ENCODE assay signal across 8 mouse cellular contexts in the genomic region with DNA sequence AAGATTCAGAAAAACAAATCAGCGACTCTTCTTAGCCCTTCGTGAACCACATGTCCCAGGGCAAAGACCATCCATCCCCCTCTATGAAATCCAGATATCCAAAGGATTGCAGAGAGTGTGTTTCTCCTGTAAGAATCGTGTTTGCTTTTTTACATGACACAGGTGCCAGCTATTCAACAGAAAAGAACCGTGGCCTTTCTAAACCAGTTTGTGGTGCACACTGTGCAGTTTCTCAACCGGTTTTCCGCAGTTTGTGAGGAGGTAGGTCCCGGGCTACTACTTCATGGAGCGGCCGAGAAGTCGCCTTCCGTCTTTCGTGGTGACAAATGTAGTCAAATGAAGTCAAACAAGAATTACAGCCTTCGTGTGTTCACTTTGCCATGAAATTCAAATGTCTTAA. TPM values are rescaled to one million over a fixed set of nuclear protein-coding genes. Genes with fewer than 3 reads are reported as not detected.
DNase-seq lines count a peak whose midpoint lies in the region; ATAC-seq lines count a peak whose summit lies in the region.

No protein-coding gene starts in this region.

- H3K27ac ChIP-seq in liver, embryonic 13.5 days = no peak overlapping the region

- peak; percentile 8 for DNase-seq in thymus, postnatal 25 days
- DNase-seq in thymus, postnatal 4 days = no peak
- no peak for DNase-seq in liver, embryonic 13.5 days
- no peak for DNase-seq in embryo, embryonic 11 days
- DNase-seq in layer of hippocampus, adult 9-10 months (ENCODE audit: low spot score) = no peak
- no peak for DNase-seq in gastrocnemius, postnatal 25 days

- H3K9me3 ChIP-seq in erythroblast, embryonic 14.5 days (ENCODE audit: control insufficient read depth, low read length) = no peaks in the 10 kb centered on the region
- H3K9me3 ChIP-seq in liver, embryonic 13.5 days (replicated peaks) = no peaks in the 10 kb centered on the region

- peaks cover 5% of the 10 kb centered on the region for H3K36me3 ChIP-seq in erythroblast, embryonic 14.5 days (ENCODE audit: control insufficient read depth)
- peaks cover 4% of the 10 kb centered on the region; the same call in 1 of the 2 replicates for H3K36me3 ChIP-seq in liver, embryonic 13.5 days

- H3K27me3 ChIP-seq in erythroblast, embryonic 14.5 days (ENCODE audit: control insufficient read depth) = no peaks in the 10 kb centered on the region
- no peaks in the 10 kb centered on the region for H3K27me3 ChIP-seq in liver, embryonic 13.5 days

- peaks cover 14% of the 10 kb centered on the region for H3K4me1 ChIP-seq in erythroblast, embryonic 14.5 days (ENCODE audit: control insufficient read depth)
- H3K4me1 ChIP-seq in liver, embryonic 13.5 days (replicated peaks) = peaks cover 8% of the 10 kb centered on the region

- H3K4me2 ChIP-seq in liver, embryonic 13.5 days = peak overlapping the region; percentile 77

- peak overlapping the region; percentile 77 for H3K9ac ChIP-seq in liver, embryonic 13.5 days

- 67% methylated on average over 13 of the region's 13 CpGs for WGBS in liver, embryonic 13.5 days (ENCODE audit: insufficient replicate concordance)

- peak overlapping the region; percentile 90 for H3K4me3 ChIP-seq in erythroblast, embryonic 14.5 days (replicated peaks)
- H3K4me3 ChIP-seq in liver, embryonic 13.5 days (replicated peaks) = peak overlapping the region; percentile 78

- no peak for ATAC-seq in erythroblast, adult 5-6 weeks (replicated peaks; ENCODE audit: low FRiP score, poor library complexity, severe bottlenecking)
- ATAC-seq in liver, embryonic 13.5 days (ENCODE audit: low read depth) = no peak

RNA-seq across cellular contexts. Expression of a gene that starts 0.8 kb away (rescaled TPM):
- polyA plus RNA-seq in erythroblast, embryonic 14.5 days (2012) = 0.96 and 1.1 TPM in 2 replicates
- total RNA-seq in erythroblast, adult 5-6 weeks (2015; ENCODE audit: low replicate concordance) = 21.3 and 22.8 TPM in 2 replicates
- 4.0 and 4.9 TPM in 2 replicates for total RNA-seq in erythroblast, adult 5-6 weeks (2017; ENCODE audit: low replicate concordance)
- 33.4 and 33.8 TPM in 2 replicates for polyA plus RNA-seq in liver, embryonic 13.5 days (2015; fragmentation: Nextera tagmentation; extraction: Ambion mirVana)
- 10 to 100 TPM; 30.2 to 34.2 TPM for total RNA-seq in gastrocnemius, postnatal 25 days (2021)

RNA-seq across cellular contexts. Expression of a gene that starts 54.9 kb away (rescaled TPM):
- polyA plus RNA-seq in erythroblast, embryonic 14.5 days (2012) = 0.04 and 0.20 TPM in 2 replicates
- total RNA-seq in erythroblast, adult 5-6 weeks (2015; ENCODE audit: low replicate concordance) = 9.8 and 18.6 TPM in 2 replicates
- 7.5 and 13.1 TPM in 2 replicates for total RNA-seq in erythroblast, adult 5-6 weeks (2017; ENCODE audit: low replicate concordance)
- 51.5 and 62.0 TPM in 2 replicates for polyA plus RNA-seq in liver, embryonic 13.5 days (2015; fragmentation: Nextera tagmentation; extraction: Ambion mirVana)
- 1 to 10 TPM; 4.8 to 5.8 TPM for total RNA-seq in gastrocnemius, postnatal 25 days (2021)

RNA-seq across cellular contexts. Expression of a gene that starts 54.9 kb away (rescaled TPM):
- 0.26 and 0.31 TPM in 2 replicates for polyA plus RNA-seq in erythroblast, embryonic 14.5 days (2012)
- total RNA-seq in erythroblast, adult 5-6 weeks (2015; ENCODE audit: low replicate concordance) = 10.2 and 14.8 TPM in 2 replicates
- 9.9 and 19.1 TPM in 2 replicates for total RNA-seq in erythroblast, adult 5-6 weeks (2017; ENCODE audit: low replicate concordance)
- 13.4 and 19.5 TPM in 2 replicates for polyA plus RNA-seq in liver, embryonic 13.5 days (2015; fragmentation: Nextera tagmentation; extraction: Ambion mirVana)
- total RNA-seq in gastrocnemius, postnatal 25 days (2021) = under 1 TPM; 0.08 to 0.13 TPM

Comparison
In these comparisons a context has a peak if more than half of its experiments do, and no peak if none do; other contexts are left out.
1. RNA of a gene that starts 54.9 kb away (total RNA-seq): 9.9 to 19.1 TPM in erythroblast, adult 5-6 weeks; 0.08 to 0.13 TPM in gastrocnemius, postnatal 25 days; every median in the first group is over 4 times any median in the second.